Mouse (Mus musculus) kidney, embryonic 16.5 days (tissue): ENCODE measurements around the gene Fam72a. TPM values are rescaled to one million over a fixed set of nuclear protein-coding genes. Genes with fewer than 3 reads are reported as not detected.
"Not testable (repeated sequence)": the region's sequence is repeated elsewhere in the genome, so short reads cannot be mapped to it uniquely, and the experiment has no call there.

ENCODE experiments used
- ATAC-seq: fragments of 200-750 bp; cut with Nextera tagmentation; 2 replicates; pipeline ENCODE4 v1.8.0; 2017; ENCODE audit warnings: moderate TSS enrichment; ENCODE audit not compliant: low FRiP score, low TSS enrichment
- H3K27ac ChIP-seq: fragments of 300-500 bp; sonication (generic); 2 replicates; pipeline ENCODE4 v1.5.1; 2014; ENCODE audit warnings: low read length
- H3K27me3 ChIP-seq: fragments of 300-500 bp; sonication (generic); 2 replicates; pipeline ENCODE4 v1.6.1; 2014; ENCODE audit warnings: low read length, control low read depth, mixed read lengths; ENCODE audit not compliant: insufficient read depth
- H3K36me3 ChIP-seq: fragments of 300-500 bp; sonication (generic); 2 replicates; pipeline ENCODE4 v1.6.1; 2014; ENCODE audit warnings: low read length, control low read depth, mixed read lengths; ENCODE audit not compliant: insufficient read depth
- H3K4me1 ChIP-seq: fragments of 300-500 bp; sonication (generic); 2 replicates; pipeline ENCODE4 v1.6.1; 2014; ENCODE audit warnings: low read length, control low read depth, mixed read lengths; ENCODE audit not compliant: insufficient read depth
- H3K4me2 ChIP-seq: fragments of 300-500 bp; sonication (generic); replicated peaks from 2 replicates; pipeline ENCODE4 v1.6.1; 2014; ENCODE audit warnings: low read depth, low read length
- H3K4me3 ChIP-seq: fragments of 300-500 bp; sonication (generic); 2 replicates; pipeline ENCODE4 v1.5.1; 2014; ENCODE audit warnings: mild to moderate bottlenecking, low read length
- H3K9ac ChIP-seq: fragments of 300-500 bp; sonication (generic); replicated peaks from 2 replicates; pipeline ENCODE4 v1.6.1; 2014; ENCODE audit warnings: low read length
- H3K9me3 ChIP-seq: fragments of 300-500 bp; sonication (generic); 2 replicates; pipeline ENCODE4 v1.6.1; 2016; ENCODE audit warnings: low read length, control low read depth
- WGBS: fragments of 180-500 bp; shearing (Covaris S2); extraction: QIAGEN DNeasy Blood & Tissue Kit; methylation state at CpG from one replicate; pipeline ENCODE4 v1.1.7; 2014; 5-methylcytosine and 5-hydroxymethylcytosine counted together
- polyA plus RNA-seq: library from polyadenylated mRNA; unstranded; fragments of >200 nt; fragmentation: Nextera tagmentation; extraction: Ambion mirVana; gene quantifications from 2 replicates; pipeline ENCODE4 v1.2.1, GENCODE M21; 2015

Gene Fam72a
- polyA plus RNA-seq, 1 experiment from 2014 or later, result 2.6 TPM

DNA sequence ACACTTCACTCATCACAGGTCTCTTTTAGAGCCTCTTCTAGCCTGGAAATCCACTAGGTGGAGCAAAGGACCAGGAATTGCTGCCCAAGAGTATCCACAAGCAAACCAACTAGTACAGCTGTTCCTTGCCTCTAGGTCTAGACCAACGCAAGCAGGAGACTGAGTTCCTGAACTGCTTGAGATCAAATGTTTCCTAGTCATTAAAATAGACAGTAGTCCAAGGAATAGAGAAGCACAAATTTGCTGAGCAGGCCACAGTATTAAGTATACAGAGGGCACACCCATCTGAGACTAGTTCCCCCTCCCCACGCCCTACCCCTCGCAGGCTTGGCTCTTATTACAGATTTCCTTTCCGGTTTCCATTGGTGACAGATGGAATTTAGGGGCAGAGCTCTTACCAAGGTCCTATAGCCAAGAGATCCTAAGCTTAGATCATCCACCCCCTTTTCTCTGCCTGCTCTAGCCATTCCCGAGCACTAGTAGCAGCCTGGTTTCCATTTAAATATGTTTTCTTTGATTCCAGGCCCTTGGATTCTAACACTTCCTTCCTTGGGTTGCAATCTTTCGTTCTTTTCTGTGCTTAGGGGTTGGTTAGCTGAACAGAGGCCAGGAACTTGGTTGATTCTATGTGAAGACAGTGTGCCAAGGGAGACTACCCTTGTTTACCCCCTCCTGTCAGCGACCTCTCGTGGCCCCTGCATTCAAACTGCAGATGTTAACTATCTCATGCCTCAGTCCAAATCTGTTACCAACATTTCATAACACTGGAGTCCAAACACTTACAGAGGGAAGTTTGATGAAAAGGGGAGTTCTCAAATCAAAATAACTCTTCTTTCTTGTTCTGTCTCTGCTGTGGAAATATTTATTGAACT, 21.0 kb downstream of the Fam72a start:
- no peak overlapping the region for H3K27ac ChIP-seq
- 37% methylated on average over 8 of the region's 8 CpGs for WGBS

DNA sequence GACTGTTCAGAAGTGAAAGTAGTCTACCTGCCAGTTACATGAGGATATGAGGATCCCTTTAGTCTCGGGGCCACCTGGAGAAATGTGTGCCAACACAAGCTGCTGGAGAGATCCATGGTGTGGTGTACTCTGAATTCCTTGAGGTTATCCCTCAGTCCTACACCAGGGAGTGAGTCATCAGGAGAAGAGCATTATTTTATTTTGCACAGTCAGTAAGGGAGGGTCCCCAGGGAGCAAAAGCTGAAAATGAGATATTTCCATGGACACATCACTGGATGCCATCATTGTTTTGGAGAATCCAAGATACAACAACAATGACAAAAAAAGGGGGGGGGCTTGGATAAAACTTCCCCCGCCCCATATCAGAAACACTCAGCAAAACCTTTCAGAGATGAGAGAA, 24.3 kb downstream of the Fam72a start:
- ATAC-seq, result no peak
- no peak overlapping the region for H3K4me2 ChIP-seq
- no peaks in the 10 kb centered on the region for H3K27me3 ChIP-seq
- H3K27ac ChIP-seq, result no peak overlapping the region
- H3K36me3 ChIP-seq, result no peaks in the 10 kb centered on the region
- no peak overlapping the region for H3K9ac ChIP-seq
- H3K9me3 ChIP-seq, result no peaks in the 10 kb centered on the region
- WGBS, result 93% methylated on average over 2 of the region's 2 CpGs
- H3K4me3 ChIP-seq, result no peak overlapping the region
- 0 out of 2 replicates have a peak, but pooled peaks cover 3% of the 10 kb centered on the region for H3K4me1 ChIP-seq

More for the DNA sequence above, 21.0 kb downstream of the Fam72a start:
- Histone ChIP-seq H3K9me3 (no peaks in the 10 kb centered on the region), H3K4me2 (0 out of 2 replicates have a peak overlapping the region, but pooled peaks have one; percentile 4), H3K4me3 (no peak overlapping the region), H3K36me3 (no peaks in the 10 kb centered on the region), H3K9ac (no peak overlapping the region), H3K4me1 (no peaks in the 10 kb centered on the region), H3K27me3 (no peaks in the 10 kb centered on the region)
- peak; percentile 69; the same call in 1 of the 2 replicates for ATAC-seq

DNA sequence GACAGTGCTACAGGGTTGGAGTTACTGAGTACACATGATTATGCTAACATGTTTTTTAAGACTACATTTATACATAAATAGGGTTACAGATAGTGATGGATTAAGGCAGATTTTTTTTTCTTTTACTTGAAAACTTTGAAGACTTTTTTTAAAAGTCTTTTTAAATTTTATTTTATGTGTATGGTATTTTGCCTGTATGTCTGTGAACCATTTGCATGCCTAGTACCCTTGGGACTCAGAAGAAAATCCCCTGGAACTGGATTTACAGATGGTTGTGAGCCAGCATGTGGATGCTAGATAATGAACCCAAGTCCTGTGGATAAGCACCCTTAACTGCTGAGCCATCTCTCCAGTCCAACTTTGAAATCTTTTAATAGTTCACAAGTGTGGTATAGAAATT, 25.7 kb downstream of the Fam72a start:
- no peak overlapping the region for H3K27ac ChIP-seq
- H3K4me1 ChIP-seq, result 0 out of 2 replicates have a peak, but pooled peaks cover 3% of the 10 kb centered on the region
- no peaks in the 10 kb centered on the region for H3K9me3 ChIP-seq
- H3K36me3 ChIP-seq, result no peaks in the 10 kb centered on the region
- H3K9ac ChIP-seq, result no peak overlapping the region
- no peaks in the 10 kb centered on the region for H3K27me3 ChIP-seq
- ATAC-seq, result no peak
- no peak overlapping the region for H3K4me3 ChIP-seq
- no peak overlapping the region for H3K4me2 ChIP-seq

DNA sequence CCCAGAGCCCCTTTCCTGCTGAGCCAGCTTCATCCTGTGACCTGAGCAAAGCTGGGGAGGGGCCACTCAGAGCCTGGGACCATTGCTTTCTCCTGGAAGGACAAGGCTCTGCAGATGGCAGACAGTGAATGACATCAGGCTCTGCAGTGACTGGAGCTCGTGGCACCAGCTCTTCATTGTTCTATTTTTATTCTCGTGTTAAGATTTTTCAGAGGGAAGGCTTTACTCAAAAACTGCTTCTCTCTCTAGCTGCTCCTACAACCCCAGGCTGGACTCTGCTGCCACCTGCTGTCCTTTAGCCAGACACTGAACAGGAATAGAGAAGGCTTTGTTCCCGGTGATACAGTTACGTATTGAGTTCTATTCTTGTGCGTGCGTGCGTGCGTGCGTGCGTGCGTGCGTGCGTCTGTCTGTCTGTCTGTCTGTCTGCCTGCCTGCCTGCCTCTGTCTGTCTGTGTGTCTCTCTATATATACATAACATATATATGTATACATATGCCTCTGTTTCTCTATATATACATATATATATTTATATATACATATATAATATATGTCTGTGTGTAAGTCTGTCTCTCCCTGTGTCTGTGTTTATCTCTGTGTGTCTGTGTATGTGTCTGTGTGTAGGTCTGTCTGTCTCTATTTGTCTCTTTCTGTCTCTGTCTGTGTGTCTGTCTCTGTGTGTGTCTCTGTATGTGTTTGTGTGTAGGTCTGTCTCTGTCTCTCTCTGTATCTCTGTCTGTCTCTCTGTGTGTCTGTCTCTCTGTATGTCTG, 27.5 kb downstream of the Fam72a start:
- 8% methylated on average over 13 of the region's 13 CpGs for WGBS
- H3K4me3 ChIP-seq, result no peak overlapping the region
- H3K36me3 ChIP-seq, result no peaks in the 10 kb centered on the region
- H3K27me3 ChIP-seq, result no peaks in the 10 kb centered on the region
- H3K9me3 ChIP-seq, result no peaks in the 10 kb centered on the region
- peak overlapping the region; percentile 44 for H3K4me2 ChIP-seq
- peak overlapping the region; percentile 33; the same call in 1 of the 2 replicates for H3K9ac ChIP-seq
- ATAC-seq, result peak; percentile 93
- 0 out of 2 replicates have a peak, but pooled peaks cover 3% of the 10 kb centered on the region for H3K4me1 ChIP-seq
- no peak overlapping the region for H3K27ac ChIP-seq

DNA sequence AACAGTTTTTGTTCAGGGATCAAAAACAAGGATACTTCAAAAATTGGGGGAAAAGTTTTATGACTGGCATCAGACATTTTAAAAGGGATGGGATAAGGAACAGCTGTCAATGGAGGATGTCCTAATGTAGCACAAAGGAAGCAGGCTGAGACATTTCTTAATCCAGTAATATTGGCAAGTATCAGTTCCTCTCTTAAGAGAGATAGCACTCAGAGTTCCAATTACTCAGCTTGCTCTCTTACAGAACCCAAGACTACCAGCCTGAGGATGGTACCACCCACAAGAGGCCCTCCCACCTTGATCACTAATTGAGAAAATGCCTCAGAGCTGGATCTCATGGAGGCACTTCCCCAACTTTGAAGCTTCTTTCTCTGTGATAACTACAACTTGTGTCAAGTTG, 32.8 kb downstream of the Fam72a start:
- H3K27ac ChIP-seq, result no peak overlapping the region
- no peak for ATAC-seq
- no peak overlapping the region for H3K4me3 ChIP-seq
- no peaks in the 10 kb centered on the region for H3K27me3 ChIP-seq
- H3K4me1 ChIP-seq, result no peaks in the 10 kb centered on the region
- no peak overlapping the region for H3K4me2 ChIP-seq
- no peaks in the 10 kb centered on the region for H3K36me3 ChIP-seq
- no peak overlapping the region for H3K9ac ChIP-seq
- H3K9me3 ChIP-seq, result no peaks in the 10 kb centered on the region

DNA sequence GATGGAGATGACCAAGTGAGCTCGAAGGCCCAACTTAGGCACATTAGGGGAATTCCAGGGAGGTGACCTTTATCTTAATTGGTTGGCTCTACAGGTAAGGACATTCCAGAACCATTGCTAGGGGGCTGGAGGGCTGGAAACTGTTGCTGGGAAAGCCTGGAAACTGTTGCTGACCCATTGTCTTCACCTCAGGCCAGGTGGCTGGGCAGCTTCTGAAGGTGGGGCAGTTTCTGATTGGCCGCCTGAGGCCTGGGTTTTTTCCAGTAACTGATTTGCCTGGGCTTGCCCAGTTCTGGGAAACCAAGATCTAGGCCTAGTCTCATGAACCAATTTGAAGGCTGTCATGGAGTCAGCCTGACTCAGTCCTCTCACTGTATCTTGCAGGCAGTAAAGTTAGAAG, 34.4 kb downstream of the Fam72a start:
- no peak overlapping the region for H3K9ac ChIP-seq
- no peak for ATAC-seq
- whole genome bisulfite sequencing, result 93% methylated on average over 2 of the region's 2 CpGs

DNA sequence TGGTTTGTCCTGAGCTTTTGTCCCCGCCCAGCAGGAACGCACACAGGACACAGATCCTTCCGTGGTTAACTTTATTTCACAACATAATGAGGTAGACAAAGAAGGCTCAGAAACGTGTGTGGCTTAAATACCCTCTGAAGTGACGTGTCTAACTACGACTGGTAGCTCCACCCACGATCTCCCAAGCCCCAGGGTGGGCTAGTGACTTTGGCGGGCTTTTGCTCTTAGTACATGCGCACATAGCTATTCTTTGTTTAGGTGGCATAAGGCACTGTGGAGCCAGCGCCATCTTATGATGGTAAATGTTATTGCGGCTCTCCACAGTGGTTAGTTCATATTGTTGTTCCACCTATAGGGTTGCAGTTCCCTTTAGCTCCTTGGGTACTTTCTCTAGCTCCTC, 38.4 kb downstream of the Fam72a start:
- not testable (repeated sequence) for H3K36me3 ChIP-seq, H3K4me1 ChIP-seq, H3K27me3 ChIP-seq, H3K4me3 ChIP-seq, H3K27ac ChIP-seq, H3K4me2 ChIP-seq, H3K9me3 ChIP-seq, H3K9ac ChIP-seq, ATAC-seq
- WGBS, result 60% methylated on average over 11 of the region's 11 CpGs

More for the DNA sequence above, 34.4 kb downstream of the Fam72a start:
- no peak overlapping the region for H3K27ac ChIP-seq
- H3K9me3 ChIP-seq, result no peaks in the 10 kb centered on the region
- no peak overlapping the region for H3K4me2 ChIP-seq
- no peaks in the 10 kb centered on the region for H3K27me3 ChIP-seq
- H3K36me3 ChIP-seq, result no peaks in the 10 kb centered on the region
- H3K4me3 ChIP-seq, result no peak overlapping the region
- H3K4me1 ChIP-seq, result no peaks in the 10 kb centered on the region

DNA sequence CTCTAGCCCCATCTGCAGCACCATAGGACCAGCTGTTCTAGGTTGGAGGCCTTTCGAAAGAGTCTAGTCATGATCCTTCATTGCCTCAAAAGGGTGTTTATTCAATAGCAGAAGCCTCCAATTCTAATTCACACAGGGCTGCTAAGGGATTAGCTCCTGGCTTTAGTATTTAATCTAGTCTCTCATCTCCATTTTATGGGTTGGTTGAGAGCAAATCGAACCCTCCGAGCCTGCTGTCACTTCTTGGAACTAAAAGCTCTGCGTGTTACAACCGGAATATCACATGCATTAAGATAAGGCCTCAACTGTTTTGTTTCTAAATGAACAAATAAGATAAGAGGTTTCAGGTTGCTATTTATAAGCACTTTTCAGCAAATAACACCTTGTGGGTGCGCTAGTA, 42.0 kb downstream of the Fam72a start:
- Histone ChIP-seq H3K27ac (no peak overlapping the region), H3K9ac (no peak overlapping the region), H3K36me3 (no peaks in the 10 kb centered on the region), H3K4me1 (no peaks in the 10 kb centered on the region), H3K4me2 (no peak overlapping the region), H3K27me3 (no peaks in the 10 kb centered on the region), H3K9me3 (no peaks in the 10 kb centered on the region), H3K4me3 (no peak overlapping the region)
- no peak for ATAC-seq
- WGBS, result 83% methylated on average over 6 of the region's 6 CpGs

DNA sequence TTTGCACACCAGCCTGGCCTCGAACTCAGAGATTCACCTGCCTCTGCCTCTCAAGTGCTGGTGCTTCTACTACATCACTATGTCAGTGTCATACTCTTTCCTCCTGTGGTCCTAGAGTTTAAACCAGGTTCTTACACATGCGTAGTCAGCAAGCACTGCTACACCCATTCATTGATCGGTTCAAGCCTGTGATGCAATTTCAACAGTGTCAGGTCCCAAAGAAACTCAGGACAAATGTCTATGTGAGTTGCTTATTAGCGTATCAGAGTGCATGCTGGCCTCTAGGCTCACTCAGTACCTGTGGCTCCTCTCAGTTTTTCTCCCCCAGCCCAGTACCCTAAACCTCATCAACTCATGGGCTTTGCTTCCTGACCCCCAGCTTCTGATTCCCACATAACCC, 42.7 kb downstream of the Fam72a start:
- H3K27ac ChIP-seq, result no peak overlapping the region
- H3K36me3 ChIP-seq, result no peaks in the 10 kb centered on the region
- no peaks in the 10 kb centered on the region for H3K4me1 ChIP-seq
- no peaks in the 10 kb centered on the region for H3K27me3 ChIP-seq
- no peaks in the 10 kb centered on the region for H3K9me3 ChIP-seq
- H3K9ac ChIP-seq, result no peak overlapping the region
- ATAC-seq, result no peak
- no peak overlapping the region for H3K4me3 ChIP-seq
- no peak overlapping the region for H3K4me2 ChIP-seq
- 92% methylated on average over 4 of the region's 4 CpGs for WGBS

DNA sequence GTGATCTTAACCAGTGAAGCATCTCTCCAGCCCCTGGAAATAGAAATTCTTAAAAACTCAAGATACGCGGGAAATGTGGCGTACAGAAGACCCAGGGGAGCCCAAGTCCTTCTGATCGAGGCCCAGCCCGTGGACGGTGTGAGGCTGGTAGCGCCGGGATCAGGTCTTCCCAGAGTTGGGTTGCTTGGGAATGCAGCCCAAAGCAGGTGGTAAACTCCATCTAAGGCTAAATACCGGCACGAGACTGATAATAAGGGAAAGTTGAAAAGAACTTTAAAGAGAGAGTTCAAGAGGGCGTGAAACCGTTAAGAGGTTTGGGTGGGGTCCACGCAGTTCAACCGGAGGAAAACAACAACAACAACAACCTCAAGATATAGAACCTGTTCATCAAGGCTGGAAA, 46.0 kb downstream of the Fam72a start:
- Histone ChIP-seq H3K36me3 (no peaks in the 10 kb centered on the region), H3K4me1 (no peaks in the 10 kb centered on the region), H3K9me3 (no peaks in the 10 kb centered on the region), H3K4me2 (no peak overlapping the region), H3K4me3 (no peak overlapping the region), H3K27ac (no peak overlapping the region), H3K9ac (no peak overlapping the region), H3K27me3 (no peaks in the 10 kb centered on the region)
- ATAC-seq, result no peak; the same call in 1 of the 2 replicates
- 93% methylated on average over 14 of the region's 14 CpGs for WGBS
